Mouse (Mus musculus) 3134 (cell line): ENCODE results near the gene Hoxa13.
A peak's percentile ranks its signal among the peaks of the same experiment; 100 is the strongest.

Source experiments
- DNase-seq: peaks from one replicate; pipeline ENCODE4 v3.0.0-alpha.2; 2011; ENCODE audit warnings: low spot score; ENCODE audit not compliant: insufficient read length; ENCODE audit errors: extremely low read depth

Gene Hoxa13

GRCm38 (mm10) chr6:52225612-52226568 lies 34.8 kb downstream of the Hoxa13 start:
- peak; percentile 84 for DNase-seq

- DNase-seq: no peak
Observed at GRCm38 (mm10) chr6:52224895-52225611, 35.6 kb downstream of the Hoxa13 start.

GRCm38 (mm10) chr6:52223939-52224760 lies 36.5 kb downstream of the Hoxa13 start:
- DNase-seq: no peak

- no peak for DNase-seq
Observed at GRCm38 (mm10) chr6:52222729-52223128, 38.0 kb downstream of the Hoxa13 start.

GRCm38 (mm10) chr6:52221993-52222685 lies 38.5 kb downstream of the Hoxa13 start:
- no peak for DNase-seq

- peak; percentile 83 for DNase-seq
Observed at GRCm38 (mm10) chr6:52221337-52221992, 39.2 kb downstream of the Hoxa13 start, which contains the start of gene Hoxa7. Hoxa7 (minus strand) TSS chr6:52221854.

GRCm38 (mm10) chr6:52220865-52221310 lies 39.8 kb downstream of the Hoxa13 start:
- DNase-seq: no peak

- no peak for DNase-seq
Observed at GRCm38 (mm10) chr6:52220003-52220864, 40.4 kb downstream of the Hoxa13 start.

GRCm38 (mm10) chr6:52219234-52219942 lies 41.3 kb downstream of the Hoxa13 start:
- no peak for DNase-seq

- no peak for DNase-seq
Observed at GRCm38 (mm10) chr6:52218643-52219215, 42.0 kb downstream of the Hoxa13 start.

- DNase-seq: no peak
Observed at GRCm38 (mm10) chr6:52217895-52218642, 42.6 kb downstream of the Hoxa13 start.

- DNase-seq: no peak
Observed at GRCm38 (mm10) chr6:52217459-52217768, 43.3 kb downstream of the Hoxa13 start.

- DNase-seq: no peak
Observed at GRCm38 (mm10) chr6:52216691-52217458, 43.8 kb downstream of the Hoxa13 start.

- no peak for DNase-seq
Observed at GRCm38 (mm10) chr6:52215771-52216535, 44.7 kb downstream of the Hoxa13 start.

GRCm38 (mm10) chr6:52215070-52215469 lies 45.6 kb downstream of the Hoxa13 start:
- no peak for DNase-seq

- no peak for DNase-seq
Observed at GRCm38 (mm10) chr6:52214271-52214670, 46.4 kb downstream of the Hoxa13 start.
